Mouse (Mus musculus): Measurements from ENCODE around the gene Hsf2. TPM values are rescaled to one million over a fixed set of nuclear protein-coding genes. Genes with fewer than 3 reads are reported as not detected.

Hsf2 gene
- polyA plus RNA-seq, 1 experiment from 2014 or later = 27.5 TPM

GRCm38 (mm10) chr10:57477121-57477843, 8.9 kb upstream of the Hsf2 start:
- WGBS = 77% methylated on average over 9 of the region's 9 CpGs
- Histone ChIP-seq H3K4me3 (ENCODE audit: low read depth, low read length) (no peak overlapping the region), H3K36me3 (ENCODE audit: control insufficient read depth, insufficient read depth, low read length) (no peaks in the 10 kb centered on the region), H3K27me3 (replicated peaks; ENCODE audit: control insufficient read depth, insufficient read depth, low read length) (no peaks in the 10 kb centered on the region), H3K4me1 (ENCODE audit: control insufficient read depth, insufficient read depth, low read length) (no peaks in the 10 kb centered on the region), H3K4me2 (ENCODE audit: low read depth, low read length) (no peak overlapping the region), H3K9ac (ENCODE audit: low read depth, low read length) (no peak overlapping the region), H3K9me3 (ENCODE audit: control insufficient read depth, low read length) (no peaks in the 10 kb centered on the region), H3K27ac (replicated peaks; ENCODE audit: low read depth, low read length) (no peak overlapping the region)
- DNase-seq (ENCODE audit: low spot score) (no peak), ATAC-seq (ENCODE audit: low read depth) (no peak)

GRCm38 (mm10) chr10:57481717-57482116, 4.5 kb upstream of the Hsf2 start:
- H3K27me3 ChIP-seq (replicated peaks; ENCODE audit: control insufficient read depth, insufficient read depth, low read length) = no peaks in the 10 kb centered on the region
- H3K36me3 ChIP-seq (ENCODE audit: control insufficient read depth, insufficient read depth, low read length) = no peaks in the 10 kb centered on the region
- ATAC-seq (ENCODE audit: low read depth) (no peak), DNase-seq (ENCODE audit: low spot score) (no peak)
- no peak overlapping the region for H3K9ac ChIP-seq (ENCODE audit: low read depth, low read length)
- no peaks in the 10 kb centered on the region for H3K4me1 ChIP-seq (ENCODE audit: control insufficient read depth, insufficient read depth, low read length)
- WGBS = 46% methylated on average over 5 of the region's 5 CpGs
- no peak overlapping the region for H3K4me3 ChIP-seq (ENCODE audit: low read depth, low read length)
- H3K9me3 ChIP-seq (ENCODE audit: control insufficient read depth, low read length) = no peaks in the 10 kb centered on the region
- H3K4me2 ChIP-seq (ENCODE audit: low read depth, low read length) = no peak overlapping the region
- no peak overlapping the region for H3K27ac ChIP-seq (replicated peaks; ENCODE audit: low read depth, low read length)

DNA sequence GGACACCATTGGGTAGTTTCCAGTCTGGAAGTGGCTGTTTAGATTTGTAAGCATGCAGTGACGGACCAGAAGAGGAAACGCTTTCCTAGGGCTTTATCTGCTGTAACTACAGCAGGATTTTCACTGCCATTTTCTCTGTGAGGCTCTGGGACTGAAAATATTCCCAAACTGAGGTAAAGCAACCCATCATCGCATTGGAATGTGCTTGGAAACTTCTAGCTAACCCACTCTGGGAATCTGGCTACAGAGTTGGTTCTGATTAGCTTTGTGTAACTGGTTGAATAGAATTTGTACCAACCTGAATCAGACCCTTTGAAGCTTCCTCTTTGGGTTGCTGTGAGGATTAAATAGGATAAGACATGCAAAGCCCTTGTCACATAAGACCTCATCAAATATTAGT, 1.4 kb upstream of the Hsf2 start:
- Histone ChIP-seq H3K36me3 (ENCODE audit: control insufficient read depth, insufficient read depth, low read length) (no peaks in the 10 kb centered on the region), H3K4me2 (ENCODE audit: low read depth, low read length) (no peak overlapping the region), H3K27me3 (replicated peaks; ENCODE audit: control insufficient read depth, insufficient read depth, low read length) (no peaks in the 10 kb centered on the region), H3K27ac (replicated peaks; ENCODE audit: low read depth, low read length) (no peak overlapping the region), H3K4me1 (ENCODE audit: control insufficient read depth, insufficient read depth, low read length) (peaks cover 3% of the 10 kb centered on the region; the same call in 1 of the 2 replicates), H3K9me3 (ENCODE audit: control insufficient read depth, low read length) (no peaks in the 10 kb centered on the region), H3K4me3 (ENCODE audit: low read depth, low read length) (no peak overlapping the region), H3K9ac (ENCODE audit: low read depth, low read length) (no peak overlapping the region)
- DNase-seq (ENCODE audit: low spot score) (no peak), ATAC-seq (ENCODE audit: low read depth) (no peak)
- 83% methylated on average over 3 of the region's 3 CpGs for WGBS

- under 1% methylated on average over 30 of the region's 65 CpGs for WGBS
- ATAC-seq (ENCODE audit: low read depth) (peak; percentile 88), DNase-seq (ENCODE audit: low spot score) (peak; percentile 80)
- peaks cover 3% of the 10 kb centered on the region; the same call in 1 of the 2 replicates for H3K4me1 ChIP-seq (ENCODE audit: control insufficient read depth, insufficient read depth, low read length)
- H3K9me3 ChIP-seq (ENCODE audit: control insufficient read depth, low read length) = no peaks in the 10 kb centered on the region
- peak overlapping the region; percentile 88 for H3K4me3 ChIP-seq (ENCODE audit: low read depth, low read length)
- no peaks in the 10 kb centered on the region for H3K27me3 ChIP-seq (replicated peaks; ENCODE audit: control insufficient read depth, insufficient read depth, low read length)
- peak overlapping the region; percentile 96 for H3K27ac ChIP-seq (replicated peaks; ENCODE audit: low read depth, low read length)
- H3K4me2 ChIP-seq (ENCODE audit: low read depth, low read length) = peak overlapping the region; percentile 73
- H3K9ac ChIP-seq (ENCODE audit: low read depth, low read length) = peak overlapping the region; percentile 96
- 0 out of 2 replicates have a peak, but pooled peaks cover 1% of the 10 kb centered on the region for H3K36me3 ChIP-seq (ENCODE audit: control insufficient read depth, insufficient read depth, low read length)
These were observed 422 bp downstream of the Hsf2 start for GRCm38 (mm10) chr10:57486542-57487071.

DNA sequence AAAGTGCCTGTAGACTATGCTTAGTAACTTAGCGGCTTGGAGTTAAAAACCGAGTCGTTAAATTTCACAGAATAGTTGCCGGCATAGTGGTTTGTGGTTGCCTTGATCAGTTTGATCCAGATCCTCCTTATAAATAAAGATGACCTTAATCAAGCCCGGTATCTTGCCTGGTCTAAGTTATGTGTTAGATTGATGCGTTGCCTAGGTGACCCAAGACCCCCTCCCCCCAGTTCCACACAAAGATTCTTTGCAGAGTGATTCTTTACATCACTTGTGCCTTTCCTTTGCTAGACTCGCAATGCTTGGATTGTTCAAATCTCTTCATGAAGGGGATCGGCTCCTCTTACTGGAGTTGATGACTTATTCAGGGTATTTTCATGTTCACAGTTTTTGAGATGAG, 1.0 kb downstream of the Hsf2 start:
- ATAC-seq (ENCODE audit: low read depth) = no peak
- peak overlapping the region; percentile 88 for H3K4me3 ChIP-seq (ENCODE audit: low read depth, low read length)
- 0 out of 2 replicates have a peak, but pooled peaks cover 4% of the 10 kb centered on the region for H3K36me3 ChIP-seq (ENCODE audit: control insufficient read depth, insufficient read depth, low read length)
- H3K27me3 ChIP-seq (replicated peaks; ENCODE audit: control insufficient read depth, insufficient read depth, low read length) = no peaks in the 10 kb centered on the region
- DNase-seq (ENCODE audit: low spot score) = peak; percentile 50
- peaks cover 3% of the 10 kb centered on the region; the same call in 1 of the 2 replicates for H3K4me1 ChIP-seq (ENCODE audit: control insufficient read depth, insufficient read depth, low read length)
- WGBS = 1% methylated on average over 8 of the region's 8 CpGs
- H3K9me3 ChIP-seq (ENCODE audit: control insufficient read depth, low read length) = no peaks in the 10 kb centered on the region
- H3K9ac ChIP-seq (ENCODE audit: low read depth, low read length) = peak overlapping the region; percentile 96
- peak overlapping the region; percentile 96; the same call in 1 of the 2 replicates for H3K27ac ChIP-seq (replicated peaks; ENCODE audit: low read depth, low read length)
- H3K4me2 ChIP-seq (ENCODE audit: low read depth, low read length) = peak overlapping the region; percentile 73

- Histone ChIP-seq H3K27ac (replicated peaks; ENCODE audit: low read depth, low read length) (no peak overlapping the region), H3K27me3 (replicated peaks; ENCODE audit: control insufficient read depth, insufficient read depth, low read length) (no peaks in the 10 kb centered on the region), H3K36me3 (ENCODE audit: control insufficient read depth, insufficient read depth, low read length) (peaks cover 7% of the 10 kb centered on the region; the same call in 1 of the 2 replicates), H3K9me3 (ENCODE audit: control insufficient read depth, low read length) (0 out of 2 replicates have a peak, but pooled peaks cover 4% of the 10 kb centered on the region), H3K4me1 (ENCODE audit: control insufficient read depth, insufficient read depth, low read length) (peaks cover 3% of the 10 kb centered on the region; the same call in 1 of the 2 replicates), H3K9ac (ENCODE audit: low read depth, low read length) (no peak overlapping the region), H3K4me2 (ENCODE audit: low read depth, low read length) (peak overlapping the region; percentile 73), H3K4me3 (ENCODE audit: low read depth, low read length) (no peak overlapping the region)
- DNase-seq (ENCODE audit: low spot score) (no peak), ATAC-seq (ENCODE audit: low read depth) (no peak)
These were observed 2.4 kb downstream of the Hsf2 start for GRCm38 (mm10) chr10:57488591-57488990.

- no peak for ATAC-seq (ENCODE audit: low read depth)
- 82% methylated on average over 2 of the region's 2 CpGs for WGBS
These were observed 5.9 kb downstream of the Hsf2 start for GRCm38 (mm10) chr10:57492050-57492449.

DNA sequence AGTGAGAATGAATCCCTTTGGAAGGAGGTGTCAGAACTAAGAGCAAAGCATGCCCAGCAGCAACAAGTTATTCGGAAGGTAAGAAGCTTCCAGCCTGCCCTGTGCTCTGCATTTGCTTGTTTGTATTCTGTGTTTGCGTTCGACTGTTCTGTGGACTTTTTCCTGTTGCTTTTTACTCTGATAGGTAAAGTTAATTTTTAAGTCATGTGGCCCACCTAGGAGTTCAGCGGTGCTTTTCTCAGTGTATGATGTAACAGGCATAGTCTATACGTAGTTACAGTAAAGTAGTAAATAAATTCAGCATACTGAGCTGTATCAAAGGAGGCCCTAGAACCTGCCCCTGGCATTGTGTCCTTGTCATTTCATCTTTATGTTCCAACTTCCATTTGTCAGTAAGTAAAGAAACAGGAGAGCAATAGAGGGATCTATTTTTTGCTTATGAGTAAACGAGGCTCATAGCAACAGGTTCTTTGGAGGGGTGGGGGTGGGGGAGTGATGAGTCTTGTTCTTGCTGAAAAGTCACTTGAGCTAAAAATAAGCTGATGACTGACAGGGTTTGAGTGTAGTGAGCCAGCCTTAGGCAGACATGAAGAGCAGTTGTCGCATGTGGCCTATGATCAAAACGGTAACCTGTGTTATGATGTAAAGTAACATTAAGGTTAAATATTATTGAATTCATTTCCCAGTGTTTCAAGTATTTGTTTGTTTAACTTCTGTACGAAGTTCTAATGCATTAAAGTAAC, 13.4 kb downstream of the Hsf2 start:
- ATAC-seq (ENCODE audit: low read depth) (no peak), DNase-seq (ENCODE audit: low spot score) (peak; percentile 27)
- no peak overlapping the region for H3K27ac ChIP-seq (replicated peaks; ENCODE audit: low read depth, low read length)
- no peak overlapping the region for H3K4me3 ChIP-seq (ENCODE audit: low read depth, low read length)
- no peak overlapping the region for H3K9ac ChIP-seq (ENCODE audit: low read depth, low read length)
- no peaks in the 10 kb centered on the region for H3K4me1 ChIP-seq (ENCODE audit: control insufficient read depth, insufficient read depth, low read length)
- no peaks in the 10 kb centered on the region for H3K27me3 ChIP-seq (replicated peaks; ENCODE audit: control insufficient read depth, insufficient read depth, low read length)
- WGBS = 68% methylated on average over 9 of the region's 9 CpGs
- no peak overlapping the region for H3K4me2 ChIP-seq (ENCODE audit: low read depth, low read length)
- H3K9me3 ChIP-seq (ENCODE audit: control insufficient read depth, low read length) = no peaks in the 10 kb centered on the region
- peaks cover 24% of the 10 kb centered on the region for H3K36me3 ChIP-seq (ENCODE audit: control insufficient read depth, insufficient read depth, low read length)

More at GRCm38 (mm10) chr10:57492050-57492449, 5.9 kb downstream of the Hsf2 start:
- Histone ChIP-seq H3K27ac (replicated peaks; ENCODE audit: low read depth, low read length) (no peak overlapping the region), H3K36me3 (ENCODE audit: control insufficient read depth, insufficient read depth, low read length) (peaks cover 11% of the 10 kb centered on the region), H3K4me2 (ENCODE audit: low read depth, low read length) (no peak overlapping the region), H3K9me3 (ENCODE audit: control insufficient read depth, low read length) (0 out of 2 replicates have a peak, but pooled peaks cover 5% of the 10 kb centered on the region), H3K27me3 (replicated peaks; ENCODE audit: control insufficient read depth, insufficient read depth, low read length) (no peaks in the 10 kb centered on the region), H3K9ac (ENCODE audit: low read depth, low read length) (no peak overlapping the region), H3K4me1 (ENCODE audit: control insufficient read depth, insufficient read depth, low read length) (peaks cover 3% of the 10 kb centered on the region; the same call in 1 of the 2 replicates), H3K4me3 (ENCODE audit: low read depth, low read length) (no peak overlapping the region)
- no peak for DNase-seq (ENCODE audit: low spot score)

All from embryonic facial prominence, embryonic 14.5 days (tissue).